Mouse (Mus musculus): ENCODE measurements around the gene Cldn13. TPM values are rescaled to one million over a fixed set of nuclear protein-coding genes. Genes with fewer than 3 reads are reported as not detected.

The Cldn13 gene
- total RNA-seq, 2 experiments from 2014 or later = not detected

Other genes starting within 250 kb of the Cldn13 start
- 1 to 10 TPM; 4.7 to 5.0 TPM for gene Limk1, start 226.9 kb downstream of the Cldn13 start, total RNA-seq (2021)
- gene Eln, start 168.2 kb downstream of the Cldn13 start, total RNA-seq (2021) = 100 to 1,000 TPM; 147 to 183 TPM
- gene Tmem270, start 8.8 kb downstream of the Cldn13 start, total RNA-seq (2021) = not detected
- gene Mettl27, start 16.8 kb upstream of the Cldn13 start, total RNA-seq (2021) = 1 to 10 TPM; 5.0 to 5.6 TPM
- not detected for gene Cldn4, start 31.4 kb upstream of the Cldn13 start, total RNA-seq (2021)
- not detected for gene Cldn3, start 70.7 kb upstream of the Cldn13 start, total RNA-seq (2021)
- gene Abhd11, start 93.6 kb upstream of the Cldn13 start, total RNA-seq (2021) = 10 to 100 TPM; 59.4 to 65.8 TPM
- 1 to 10 TPM; 2.2 to 2.3 TPM for gene Stx1a, start 108.0 kb upstream of the Cldn13 start, total RNA-seq (2021)
- gene Dnajc30, start 148.7 kb upstream of the Cldn13 start, total RNA-seq (2021) = 10 to 100 TPM; 35.9 to 37.0 TPM
- 10 to 100 TPM; 22.3 to 22.7 TPM for gene Bud23, start 149.4 kb upstream of the Cldn13 start, total RNA-seq (2021)
- gene Vps37d, start 162.7 kb upstream of the Cldn13 start, total RNA-seq (2021) = under 1 TPM; 0.53 to 0.60 TPM
- gene Mlxipl, start 174.4 kb upstream of the Cldn13 start, total RNA-seq (2021) = 10 to 100 TPM; 25.3 to 25.5 TPM
- gene Tbl2, start 234.1 kb upstream of the Cldn13 start, total RNA-seq (2021) = 10 to 100 TPM; 11.2 to 14.6 TPM